34 mouse cellular contexts compared by ENCODE assay signal in the genomic region with DNA sequence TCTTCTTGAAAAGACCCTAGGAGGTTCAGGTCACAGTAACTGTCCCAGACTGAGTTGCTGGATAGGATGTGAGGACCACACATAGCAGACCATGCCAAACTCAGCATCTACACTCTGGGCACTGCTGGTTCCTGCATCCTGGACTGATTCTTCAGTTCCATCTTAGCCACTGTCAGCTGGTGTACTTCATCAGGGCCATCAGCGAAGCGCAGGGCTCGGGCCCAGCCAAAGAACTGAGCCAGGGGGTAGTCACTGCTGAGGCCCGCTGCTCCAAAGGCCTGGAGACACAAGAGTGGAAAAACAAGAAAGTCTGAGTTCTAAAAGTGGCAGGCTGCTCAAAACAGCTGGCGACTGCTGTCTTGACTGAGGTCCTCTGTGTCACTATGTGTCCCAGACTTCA.
"Had no signal": no experiment of that assay in that cellular context is flagged by ENCODE, and none has a peak within 500 bp of the region (broad histone marks: within the 10 kb centered on the region; RNA-seq: fewer than 3 reads in every experiment).

No protein-coding gene starts in this region.

- H3K27me3 ChIP-seq: heart, embryonic 12.5 days; heart, embryonic 13.5 days; heart, embryonic 15.5 days; hindbrain, embryonic 12.5 days; hindbrain, embryonic 13.5 days; hindbrain, embryonic 15.5 days; intestine, embryonic 15.5 days; kidney, embryonic 15.5 days had no signal

- H3K27ac ChIP-seq: heart, embryonic 10.5 days; heart, embryonic 13.5 days; heart, embryonic 15.5 days; hindbrain, embryonic 10.5 days; hindbrain, embryonic 12.5 days; hindbrain, embryonic 13.5 days; hindbrain, embryonic 14.5 days; hindbrain, embryonic 15.5 days; hindbrain, postnatal 0 days; intestine, embryonic 15.5 days; kidney, embryonic 15.5 days; kidney, postnatal 0 days; layer of hippocampus, adult 2 months had no signal

- H3K36me3 ChIP-seq: heart, embryonic 13.5 days; heart, embryonic 15.5 days; hindbrain, embryonic 12.5 days; hindbrain, embryonic 13.5 days; hindbrain, embryonic 15.5 days; intestine, embryonic 15.5 days; kidney, embryonic 15.5 days had no signal

- DNase-seq: heart, postnatal 10 days; heart, postnatal 14 days; heart, postnatal 36 days; heart, postnatal 4 days; kidney, adult 11 months; kidney, adult 18-20 months; kidney, adult 2 months; kidney, adult 8-10 months; kidney, adult 9 months; kidney, postnatal 10 days; kidney, postnatal 14 days; kidney, postnatal 25 days; kidney, postnatal 36 days; kidney, postnatal 4 days; layer of hippocampus, adult 9-11 months; layer of hippocampus, postnatal 36 days had no signal

- H3K9ac ChIP-seq: heart, embryonic 12.5 days; heart, embryonic 13.5 days; heart, embryonic 15.5 days; hindbrain, embryonic 12.5 days; hindbrain, embryonic 13.5 days; hindbrain, embryonic 14.5 days; hindbrain, embryonic 15.5 days; intestine, embryonic 15.5 days; kidney, embryonic 15.5 days had no signal

- H3K4me3 ChIP-seq: heart, embryonic 10.5 days; heart, embryonic 12.5 days; heart, embryonic 13.5 days; heart, embryonic 15.5 days; hindbrain, embryonic 10.5 days; hindbrain, embryonic 12.5 days; hindbrain, embryonic 13.5 days; hindbrain, embryonic 15.5 days; intestine, embryonic 15.5 days; kidney, embryonic 15.5 days; layer of hippocampus, adult 2 months had no signal

- ATAC-seq: hindbrain, embryonic 16.5 days; hindbrain, postnatal 0 days; inflammation-experienced regulatory T-cells, adult 6 months; intestine, embryonic 15.5 days; intestine, embryonic 16.5 days; intestine, postnatal 0 days had no signal

- H3K4me2 ChIP-seq: heart, embryonic 12.5 days; heart, embryonic 13.5 days; heart, embryonic 15.5 days; hindbrain, embryonic 12.5 days; hindbrain, embryonic 13.5 days; hindbrain, embryonic 14.5 days; hindbrain, embryonic 15.5 days; intestine, embryonic 15.5 days; kidney, embryonic 15.5 days had no signal

- H3K9me3 ChIP-seq: heart, embryonic 10.5 days; heart, embryonic 12.5 days; heart, embryonic 13.5 days; heart, embryonic 15.5 days; hindbrain, embryonic 10.5 days; hindbrain, embryonic 12.5 days; hindbrain, embryonic 13.5 days; hindbrain, embryonic 15.5 days; intestine, embryonic 15.5 days; kidney, embryonic 15.5 days had no signal
